Mouse (Mus musculus): ENCODE measurements around the gene Magee1. TPM values are rescaled to one million over a fixed set of nuclear protein-coding genes. Genes with fewer than 3 reads are reported as not detected.
"Not testable (repeated sequence)": the region's sequence is repeated elsewhere in the genome, so short reads cannot be mapped to it uniquely, and the experiment has no call there.

Gene Magee1
- 31.5 and 31.9 TPM in 2 replicates for polyA plus RNA-seq (2015; fragmentation: Nextera tagmentation; extraction: Ambion mirVana)

- 0 out of 2 replicates have a peak, but pooled peaks cover 6% of the 10 kb centered on the region for H3K4me1 ChIP-seq
- H3K9ac ChIP-seq: peak within 1 kb of the TSS; percentile 80
- peaks cover 40% of the 10 kb centered on the region for H3K27me3 ChIP-seq
- peak; percentile 73; the same call in 1 of the 2 replicates for ATAC-seq (ENCODE audit: insufficient number of reproducible peaks, insufficient read depth, low FRiP score, low TSS enrichment, low read depth)
- H3K9me3 ChIP-seq: no peaks in the 10 kb centered on the region
- H3K36me3 ChIP-seq: peaks cover 4% of the 10 kb centered on the region; the same call in 1 of the 2 replicates
- peak within 1 kb of the TSS; percentile 63 for H3K4me3 ChIP-seq
- 12% methylated on average over 65 of the region's 65 CpGs for WGBS
- H3K4me2 ChIP-seq: peak within 1 kb of the TSS; percentile 67
- peak within 1 kb of the TSS; percentile 48; the same call in 1 of the 2 replicates for H3K27ac ChIP-seq
Observed at GRCm38 (mm10) chrX:105120275-105121226, at the start of gene Magee1. Gene Magee1 (plus strand): TSS chrX:105120378.

GRCm38 (mm10) chrX:105079151-105079550, 41.0 kb upstream of the Magee1 start:
- 10% methylated on average over 12 of the region's 12 CpGs for WGBS
- H3K4me1 ChIP-seq: no peaks in the 10 kb centered on the region
- H3K27me3 ChIP-seq: no peaks in the 10 kb centered on the region
- peak overlapping the region; percentile 71; the same call in 1 of the 2 replicates for H3K9ac ChIP-seq
- ATAC-seq (ENCODE audit: insufficient number of reproducible peaks, insufficient read depth, low FRiP score, low TSS enrichment, low read depth): no peak; the same call in 1 of the 2 replicates
- peaks cover 10% of the 10 kb centered on the region; the same call in 1 of the 2 replicates for H3K36me3 ChIP-seq
- H3K4me2 ChIP-seq: peak overlapping the region; percentile 67
- no peaks in the 10 kb centered on the region for H3K9me3 ChIP-seq
- no peak overlapping the region for H3K27ac ChIP-seq
- peak overlapping the region; percentile 56 for H3K4me3 ChIP-seq

GRCm38 (mm10) chrX:105079615-105080092, 40.5 kb upstream of the Magee1 start, which contains the start of gene Pbdc1:
Gene Pbdc1 (plus strand): TSS chrX:105079756.
- 1% methylated on average over 35 of the region's 35 CpGs for WGBS
- no peaks in the 10 kb centered on the region for H3K27me3 ChIP-seq
- peak within 1 kb of the TSS; percentile 67 for H3K4me2 ChIP-seq
- H3K27ac ChIP-seq: no peak within 1 kb of the TSS
- peaks cover 12% of the 10 kb centered on the region; the same call in 1 of the 2 replicates for H3K36me3 ChIP-seq
- no peaks in the 10 kb centered on the region for H3K4me1 ChIP-seq
- ATAC-seq (ENCODE audit: insufficient number of reproducible peaks, insufficient read depth, low FRiP score, low TSS enrichment, low read depth): peak; percentile 93
- H3K4me3 ChIP-seq: peak within 1 kb of the TSS; percentile 56
- H3K9ac ChIP-seq: peak within 1 kb of the TSS; percentile 71
- no peaks in the 10 kb centered on the region for H3K9me3 ChIP-seq

GRCm38 (mm10) chrX:105080096-105080495, 40.1 kb upstream of the Magee1 start:
- H3K27ac ChIP-seq: no peak overlapping the region
- no peaks in the 10 kb centered on the region for H3K4me1 ChIP-seq
- WGBS: 14% methylated on average over 8 of the region's 8 CpGs
- peaks cover 12% of the 10 kb centered on the region; the same call in 1 of the 2 replicates for H3K36me3 ChIP-seq
- peak overlapping the region; percentile 71 for H3K9ac ChIP-seq
- H3K9me3 ChIP-seq: no peaks in the 10 kb centered on the region
- H3K27me3 ChIP-seq: no peaks in the 10 kb centered on the region
- H3K4me3 ChIP-seq: peak overlapping the region; percentile 56
- peak overlapping the region; percentile 67 for H3K4me2 ChIP-seq
- no peak for ATAC-seq (ENCODE audit: insufficient number of reproducible peaks, insufficient read depth, low FRiP score, low TSS enrichment, low read depth)

GRCm38 (mm10) chrX:105083013-105083412, 37.2 kb upstream of the Magee1 start:
- not testable (repeated sequence) for H3K27me3 ChIP-seq; H3K4me3 ChIP-seq; H3K4me1 ChIP-seq; H3K27ac ChIP-seq; H3K4me2 ChIP-seq; ATAC-seq (ENCODE audit: insufficient number of reproducible peaks, insufficient read depth, low FRiP score, low TSS enrichment, low read depth); H3K9me3 ChIP-seq; H3K9ac ChIP-seq
- 92% methylated on average over 7 of the region's 7 CpGs for WGBS
- H3K36me3 ChIP-seq: peaks cover 19% of the 10 kb centered on the region; the same call in 1 of the 2 replicates

- Histone ChIP-seq H3K9ac (no peak overlapping the region), H3K4me2 (no peak overlapping the region), H3K36me3 (peaks cover 9% of the 10 kb centered on the region; the same call in 1 of the 2 replicates), H3K9me3 (no peaks in the 10 kb centered on the region), H3K27me3 (no peaks in the 10 kb centered on the region), H3K4me3 (no peak overlapping the region), H3K27ac (no peak overlapping the region), H3K4me1 (no peaks in the 10 kb centered on the region)
- 46% methylated on average over 5 of the region's 5 CpGs for WGBS
- no peak for ATAC-seq (ENCODE audit: insufficient number of reproducible peaks, insufficient read depth, low FRiP score, low TSS enrichment, low read depth)
Observed at GRCm38 (mm10) chrX:105104175-105104574, 16.0 kb upstream of the Magee1 start.

GRCm38 (mm10) chrX:105114994-105115393, 5.2 kb upstream of the Magee1 start:
- WGBS: 88% methylated on average over 2 of the region's 2 CpGs
- H3K36me3 ChIP-seq: no peaks in the 10 kb centered on the region

GRCm38 (mm10) chrX:105121227-105121865, 1.2 kb downstream of the Magee1 start:
- ATAC-seq (ENCODE audit: insufficient number of reproducible peaks, insufficient read depth, low FRiP score, low TSS enrichment, low read depth): peak; percentile 77
- H3K27me3 ChIP-seq: peaks cover 40% of the 10 kb centered on the region
- no peak overlapping the region for H3K27ac ChIP-seq

More at GRCm38 (mm10) chrX:105114994-105115393, 5.2 kb upstream of the Magee1 start:
- no peak overlapping the region for H3K27ac ChIP-seq
- H3K4me2 ChIP-seq: no peak overlapping the region
- H3K4me1 ChIP-seq: no peaks in the 10 kb centered on the region
- no peaks in the 10 kb centered on the region for H3K9me3 ChIP-seq
- H3K9ac ChIP-seq: no peak overlapping the region
- H3K27me3 ChIP-seq: peaks cover 11% of the 10 kb centered on the region
- H3K4me3 ChIP-seq: no peak overlapping the region
- no peak for ATAC-seq (ENCODE audit: insufficient number of reproducible peaks, insufficient read depth, low FRiP score, low TSS enrichment, low read depth)

GRCm38 (mm10) chrX:105124903-105125302, 4.7 kb downstream of the Magee1 start:
- H3K27ac ChIP-seq: no peak overlapping the region
- no peak for ATAC-seq (ENCODE audit: insufficient number of reproducible peaks, insufficient read depth, low FRiP score, low TSS enrichment, low read depth)
- WGBS: 45% methylated on average over 2 of the region's 3 CpGs

More at GRCm38 (mm10) chrX:105121227-105121865, 1.2 kb downstream of the Magee1 start:
- no peaks in the 10 kb centered on the region for H3K9me3 ChIP-seq
- peaks cover 4% of the 10 kb centered on the region; the same call in 1 of the 2 replicates for H3K36me3 ChIP-seq
- H3K4me3 ChIP-seq: peak overlapping the region; percentile 63
- H3K4me2 ChIP-seq: peak overlapping the region; percentile 67
- H3K4me1 ChIP-seq: 0 out of 2 replicates have a peak, but pooled peaks cover 6% of the 10 kb centered on the region
- 27% methylated on average over 38 of the region's 38 CpGs for WGBS
- peak overlapping the region; percentile 80 for H3K9ac ChIP-seq

GRCm38 (mm10) chrX:105151872-105152461, 31.8 kb downstream of the Magee1 start:
- Histone ChIP-seq H3K27ac (no peak overlapping the region), H3K4me1 (no peaks in the 10 kb centered on the region), H3K36me3 (no peaks in the 10 kb centered on the region), H3K9ac (0 out of 2 replicates have a peak overlapping the region, but pooled peaks have one; percentile 6), H3K27me3 (peaks cover 33% of the 10 kb centered on the region), H3K9me3 (no peaks in the 10 kb centered on the region), H3K4me3 (peak overlapping the region; percentile 26), H3K4me2 (peak overlapping the region; percentile 47)
- no peak for ATAC-seq (ENCODE audit: insufficient number of reproducible peaks, insufficient read depth, low FRiP score, low TSS enrichment, low read depth)
- 61% methylated on average over 25 of the region's 26 CpGs for WGBS

More at GRCm38 (mm10) chrX:105124903-105125302, 4.7 kb downstream of the Magee1 start:
- Histone ChIP-seq H3K27me3 (peaks cover 31% of the 10 kb centered on the region), H3K4me2 (no peak overlapping the region), H3K36me3 (peaks cover 4% of the 10 kb centered on the region; the same call in 1 of the 2 replicates), H3K4me1 (0 out of 2 replicates have a peak, but pooled peaks cover 6% of the 10 kb centered on the region), H3K4me3 (no peak overlapping the region), H3K9ac (no peak overlapping the region), H3K9me3 (no peaks in the 10 kb centered on the region)
